Mouse (Mus musculus) heart, postnatal 0 days (tissue): ENCODE results near the gene Lama2.

ENCODE experiments used
- CTCF ChIP-seq: IDR thresholded peaks from 2 replicates; pipeline ENCODE4 v1.5.1; 2016; ENCODE audit warnings: antibody characterized with exemption, control low read depth, low read depth
- EP300 ChIP-seq: IDR thresholded peaks from 2 replicates; pipeline ENCODE4 v1.6.1; 2016; ENCODE audit warnings: antibody characterized with exemption, low read depth

GRCm38 (mm10) chr10:27222639-27223315 lies 396.8 kb downstream of the Lama2 start:
- TF ChIP-seq CTCF (no peak), EP300 (no peak)
